Mouse (Mus musculus) kidney, postnatal 0 days (tissue): Measurements from ENCODE around the gene Rgs7bp. TPM values are rescaled to one million over a fixed set of nuclear protein-coding genes. Genes with fewer than 3 reads are reported as not detected.

Experiments used
- ATAC-seq: fragments of 200-750 bp; cut with Nextera tagmentation; replicated peaks from 2 replicates; pipeline ENCODE4 v1.8.0; 2017; ENCODE audit warnings: low read depth, moderate number of reproducible peaks, moderate TSS enrichment, moderate library complexity; ENCODE audit not compliant: low FRiP score
- DNase-seq: peaks from one replicate; pipeline ENCODE4 v3.0.0-alpha.2; 2016; ENCODE audit warnings: low spot score
- H3K27ac ChIP-seq: fragments of 300-500 bp; sonication (generic); 2 replicates; pipeline ENCODE4 v1.5.1; 2014; ENCODE audit warnings: mild to moderate bottlenecking
- H3K27me3 ChIP-seq: fragments of 300-500 bp; sonication (generic); 2 replicates; pipeline ENCODE4 v1.6.1; 2014; ENCODE audit warnings: low read length, mixed read lengths; ENCODE audit not compliant: insufficient read depth
- H3K36me3 ChIP-seq: fragments of 300-500 bp; sonication (generic); 2 replicates; pipeline ENCODE4 v1.6.1; 2014; ENCODE audit warnings: low read length, mixed read lengths; ENCODE audit not compliant: insufficient read depth
- H3K4me1 ChIP-seq: fragments of 300-500 bp; sonication (generic); replicated peaks from 2 replicates; pipeline ENCODE4 v1.6.1; 2014; ENCODE audit warnings: antibody characterized with exemption, low read length, mixed read lengths; ENCODE audit not compliant: insufficient read depth
- H3K4me2 ChIP-seq: fragments of 300-500 bp; sonication (generic); 2 replicates; pipeline ENCODE4 v1.6.1; 2014; ENCODE audit warnings: mild to moderate bottlenecking, low read length, moderate library complexity, mixed read lengths
- H3K4me3 ChIP-seq: fragments of 300-500 bp; sonication (generic); replicated peaks from 2 replicates; pipeline ENCODE4 v1.5.1; 2014; ENCODE audit warnings: low read depth, low read length
- H3K9ac ChIP-seq: fragments of 300-500 bp; sonication (generic); 2 replicates; pipeline ENCODE4 v1.6.1; 2014; ENCODE audit warnings: low read depth, low read length
- H3K9me3 ChIP-seq: fragments of 300-500 bp; sonication (generic); replicated peaks from 2 replicates; pipeline ENCODE4 v1.6.1; 2016; ENCODE audit warnings: low read length, inconsistent platforms, mixed read lengths
- CTCF ChIP-seq: IDR thresholded peaks from 2 replicates; pipeline ENCODE4 v1.5.1; 2016; ENCODE audit warnings: antibody characterized with exemption, low read depth, mild to moderate bottlenecking, moderate library complexity
- WGBS: fragments of 180-500 bp; shearing (Covaris S2); extraction: QIAGEN DNeasy Blood & Tissue Kit; methylation state at CpG from one replicate; pipeline ENCODE4 v1.1.7; 2014; 5-methylcytosine and 5-hydroxymethylcytosine counted together
- polyA plus RNA-seq: library from polyadenylated mRNA; unstranded; fragments of >200 nt; fragmentation: Nextera tagmentation; extraction: Ambion mirVana; gene quantifications from 2 replicates; pipeline ENCODE4 v1.2.1, GENCODE M21; 2015

Gene Rgs7bp
- polyA plus RNA-seq, 1 experiment from 2014 or later, result 1.4 TPM

GRCm38 (mm10) chr13:104959733-104960132 lies 95.0 kb downstream of the Rgs7bp start:
- no peaks in the 10 kb centered on the region for H3K9me3 ChIP-seq
- H3K27ac ChIP-seq, result no peak overlapping the region
- peak; percentile 58 for DNase-seq
- 70% methylated on average over 4 of the region's 4 CpGs for WGBS
- no peaks in the 10 kb centered on the region for H3K36me3 ChIP-seq
- H3K4me3 ChIP-seq, result no peak overlapping the region
- no peak overlapping the region for H3K4me2 ChIP-seq
- TF ChIP-seq CTCF, result no peak
- H3K27me3 ChIP-seq, result no peaks in the 10 kb centered on the region
- H3K9ac ChIP-seq, result no peak overlapping the region
- H3K4me1 ChIP-seq, result no peaks in the 10 kb centered on the region
- no peak for ATAC-seq

- H3K36me3 ChIP-seq, result no peaks in the 10 kb centered on the region
- H3K4me3 ChIP-seq, result no peak overlapping the region
- H3K27me3 ChIP-seq, result no peaks in the 10 kb centered on the region
- H3K4me1 ChIP-seq, result no peaks in the 10 kb centered on the region
- peak overlapping the region; percentile 33; the same call in 1 of the 2 replicates for H3K4me2 ChIP-seq
- no peak overlapping the region for H3K9ac ChIP-seq
- under 1% methylated on average over 7 of the region's 7 CpGs for WGBS
- peak; percentile 88 for DNase-seq
- no peaks in the 10 kb centered on the region for H3K9me3 ChIP-seq
- ATAC-seq, result peak; percentile 78; the same call in 1 of the 2 replicates
- TF ChIP-seq CTCF, result peak; percentile 82
- H3K27ac ChIP-seq, result no peak overlapping the region
These were observed 106.8 kb downstream of the Rgs7bp start for GRCm38 (mm10) chr13:104947958-104948357.

DNA sequence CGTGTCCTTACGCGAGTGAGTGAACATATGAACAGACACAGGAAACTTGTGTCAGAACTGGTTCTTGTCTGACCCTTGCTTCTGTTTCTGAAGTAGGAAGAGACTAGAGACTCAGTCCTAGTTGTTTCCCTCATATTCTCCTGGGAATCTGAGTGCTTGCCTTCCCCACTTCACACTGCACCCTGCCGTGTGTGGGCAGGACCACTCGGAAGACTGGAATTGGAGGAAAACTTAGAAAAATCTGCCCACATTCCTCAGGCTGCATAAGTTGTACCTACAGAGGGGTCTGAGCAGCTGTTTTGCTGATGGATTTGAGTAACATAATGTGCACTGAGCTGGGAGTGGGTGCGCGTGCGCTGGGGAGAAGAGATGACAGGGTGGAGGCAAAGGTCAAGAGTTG lies 114.2 kb downstream of the Rgs7bp start:
- H3K4me2 ChIP-seq, result no peak overlapping the region
- no peak overlapping the region for H3K9ac ChIP-seq
- no peak for TF ChIP-seq CTCF
- H3K36me3 ChIP-seq, result no peaks in the 10 kb centered on the region
- WGBS, result 90% methylated on average over 8 of the region's 8 CpGs
- no peak overlapping the region for H3K4me3 ChIP-seq
- DNase-seq (no peak), ATAC-seq (no peak)
- H3K27me3 ChIP-seq, result no peaks in the 10 kb centered on the region
- H3K9me3 ChIP-seq, result no peaks in the 10 kb centered on the region
- H3K27ac ChIP-seq, result no peak overlapping the region
- no peaks in the 10 kb centered on the region for H3K4me1 ChIP-seq

GRCm38 (mm10) chr13:104939856-104940255 lies 114.9 kb downstream of the Rgs7bp start:
- Histone ChIP-seq H3K4me3 (no peak overlapping the region), H3K4me2 (no peak overlapping the region), H3K9me3 (no peaks in the 10 kb centered on the region), H3K9ac (no peak overlapping the region), H3K4me1 (no peaks in the 10 kb centered on the region), H3K27ac (no peak overlapping the region), H3K27me3 (no peaks in the 10 kb centered on the region), H3K36me3 (no peaks in the 10 kb centered on the region)
- DNase-seq (peak; percentile 82), ATAC-seq (no peak)
- peak; percentile 95 for TF ChIP-seq CTCF
- WGBS, result under 1% methylated on average over 4 of the region's 4 CpGs

GRCm38 (mm10) chr13:104938966-104939593 lies 115.7 kb downstream of the Rgs7bp start:
- WGBS, result 70% methylated on average over 13 of the region's 13 CpGs
- Histone ChIP-seq H3K27me3 (no peaks in the 10 kb centered on the region), H3K9me3 (no peaks in the 10 kb centered on the region), H3K27ac (no peak overlapping the region), H3K36me3 (no peaks in the 10 kb centered on the region), H3K4me3 (no peak overlapping the region), H3K4me2 (no peak overlapping the region), H3K4me1 (no peaks in the 10 kb centered on the region), H3K9ac (no peak overlapping the region)
- DNase-seq (no peak), ATAC-seq (peak; percentile 62; the same call in 1 of the 2 replicates)
- no peak for TF ChIP-seq CTCF

DNA sequence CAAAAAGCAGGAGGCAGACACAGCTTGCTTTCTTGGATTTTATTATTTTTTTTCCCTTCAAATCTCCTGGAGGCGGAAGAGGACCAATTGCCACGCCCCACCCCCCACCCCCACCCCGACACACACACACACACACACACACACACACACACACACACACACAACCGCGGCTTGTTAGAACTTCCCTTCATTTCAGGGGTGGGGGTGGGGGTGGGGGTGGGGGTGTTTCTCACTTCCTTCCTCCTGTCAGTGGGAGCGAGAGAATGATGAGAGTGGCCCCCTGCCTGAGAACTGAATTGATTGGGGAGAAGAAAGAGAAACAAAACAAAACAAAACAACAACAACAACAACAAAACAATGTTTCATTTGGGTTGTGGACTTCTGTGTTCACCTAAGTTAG lies 117.0 kb downstream of the Rgs7bp start:
- Histone ChIP-seq H3K9me3 (no peaks in the 10 kb centered on the region), H3K4me2 (peak overlapping the region; percentile 66), H3K4me1 (no peaks in the 10 kb centered on the region), H3K27me3 (no peaks in the 10 kb centered on the region), H3K36me3 (no peaks in the 10 kb centered on the region), H3K4me3 (peak overlapping the region; percentile 35), H3K27ac (no peak overlapping the region), H3K9ac (0 out of 2 replicates have a peak overlapping the region, but pooled peaks have one; percentile 13)
- 9% methylated on average over 6 of the region's 6 CpGs for WGBS
- ATAC-seq (no peak), DNase-seq (no peak)
- TF ChIP-seq CTCF, result no peak

DNA sequence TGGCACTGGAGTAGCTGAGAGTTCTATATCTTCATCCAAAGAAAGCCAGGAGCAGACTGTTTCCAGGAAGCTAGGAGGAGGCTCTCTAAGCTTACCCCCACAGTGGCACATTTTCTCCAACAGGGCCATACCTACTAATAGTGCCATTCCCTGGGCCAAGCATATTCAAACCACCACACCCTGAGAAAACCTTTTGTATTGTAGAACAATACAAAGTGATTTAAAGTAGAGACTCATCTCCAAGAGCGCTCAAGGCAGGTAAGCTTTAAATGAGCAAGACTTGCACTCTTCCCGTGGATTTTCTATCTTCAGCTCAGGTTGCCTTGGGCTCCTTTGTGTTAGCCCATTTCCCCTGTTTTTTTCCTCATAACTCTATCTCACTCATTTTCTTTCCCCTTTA lies 118.1 kb downstream of the Rgs7bp start:
- no peaks in the 10 kb centered on the region for H3K36me3 ChIP-seq
- no peak overlapping the region for H3K4me2 ChIP-seq
- no peak overlapping the region for H3K27ac ChIP-seq
- no peak for TF ChIP-seq CTCF
- no peak overlapping the region for H3K4me3 ChIP-seq
- DNase-seq (no peak), ATAC-seq (no peak)
- H3K9ac ChIP-seq, result no peak overlapping the region
- H3K4me1 ChIP-seq, result no peaks in the 10 kb centered on the region
- WGBS, result 85% methylated on average over 2 of the region's 2 CpGs
- no peaks in the 10 kb centered on the region for H3K9me3 ChIP-seq
- no peaks in the 10 kb centered on the region for H3K27me3 ChIP-seq
